In the genomic region with DNA sequence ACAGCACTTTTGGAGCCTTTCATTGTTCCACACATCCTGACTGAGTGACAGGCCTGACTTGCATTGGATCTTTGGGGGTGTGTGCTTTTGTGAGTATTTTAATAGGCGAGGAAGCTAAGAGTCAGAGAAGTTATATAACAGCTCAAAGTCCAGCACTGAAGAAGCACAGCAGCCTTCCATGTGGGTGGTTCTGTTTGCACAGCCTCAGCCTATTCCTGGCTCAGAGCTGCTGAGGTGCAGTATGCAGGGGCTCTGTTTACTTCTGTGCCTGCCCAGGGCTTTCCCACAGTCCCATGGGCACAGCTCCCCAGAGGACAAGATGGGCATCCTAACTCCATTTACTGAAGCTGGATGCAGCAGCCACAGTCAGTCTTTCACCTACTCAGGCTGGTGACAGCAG, we compare ENCODE assay signal across 11 mouse cellular contexts. TPM values are rescaled to one million over a fixed set of nuclear protein-coding genes. Genes with fewer than 3 reads are reported as not detected.
DNase-seq lines count a peak whose midpoint lies in the region; ATAC-seq lines count a peak whose summit lies in the region.
"Had no signal": no experiment of that assay in that cellular context is flagged by ENCODE, and none has a peak within 500 bp of the region (broad histone marks: within the 10 kb centered on the region; RNA-seq: fewer than 3 reads in every experiment).

No protein-coding gene starts in this region.

- no peak overlapping the region for H3K4me2 ChIP-seq in intestine, embryonic 14.5 days (ENCODE audit: low read length)
- H3K4me2 ChIP-seq: lung, embryonic 15.5 days had no signal

- H3K9ac ChIP-seq in intestine, embryonic 14.5 days (ENCODE audit: low read length): no peak overlapping the region
- H3K9ac ChIP-seq: lung, embryonic 15.5 days had no signal

- no peak overlapping the region for H3K27ac ChIP-seq in intestine, embryonic 14.5 days (ENCODE audit: low read depth)
- H3K27ac ChIP-seq: heart, embryonic 10.5 days; limb, embryonic 10.5 days; lung, embryonic 15.5 days had no signal

- no peak overlapping the region for H3K4me3 ChIP-seq in intestine, embryonic 14.5 days (ENCODE audit: low read depth, low read length)
- H3K4me3 ChIP-seq: heart, embryonic 10.5 days; limb, embryonic 10.5 days; lung, embryonic 15.5 days had no signal

- H3K4me1 ChIP-seq in intestine, embryonic 14.5 days (replicated peaks; ENCODE audit: control insufficient read depth, insufficient read depth, low read length): 0 out of 2 replicates have a peak, but pooled peaks cover 4% of the 10 kb centered on the region
- H3K4me1 ChIP-seq: limb, embryonic 10.5 days; lung, embryonic 15.5 days had no signal

- H3K27me3 ChIP-seq in intestine, embryonic 14.5 days (replicated peaks; ENCODE audit: control insufficient read depth, insufficient read depth, low read length): no peaks in the 10 kb centered on the region
- H3K27me3 ChIP-seq: lung, embryonic 15.5 days had no signal

- peak; percentile 35 for DNase-seq in layer of hippocampus, adult 11-12 months (ENCODE audit: low spot score)
- no peak for DNase-seq in layer of hippocampus, postnatal 10 days (ENCODE audit: low spot score in 2 of 2)
- peak; percentile 92 for DNase-seq in brain, adult 2 months (ENCODE audit: low read depth, low spot score)
- DNase-seq in intestine, embryonic 14.5 days (ENCODE audit: low spot score): no peak
- peak; percentile 82 to 84 for DNase-seq in left cerebral cortex, adult 9 months (ENCODE audit: low spot score in 2 of 2)
- no peak for DNase-seq in embryo, embryonic 9.5 days (ENCODE audit: extremely low spot score)
- no peak for DNase-seq in adrenal gland, postnatal 10 days
- DNase-seq in embryo, embryonic 11 days: no peak

- peak; percentile 90 for ATAC-seq in intestine, embryonic 14.5 days (replicated peaks; ENCODE audit: low FRiP score, low TSS enrichment, low read depth)

- WGBS in intestine, embryonic 14.5 days: 83% methylated on average over 1 of the region's 1 CpGs

- H3K36me3 ChIP-seq in intestine, embryonic 14.5 days (ENCODE audit: control insufficient read depth, insufficient read depth, low read length): peaks cover 18% of the 10 kb centered on the region

- H3K9me3 ChIP-seq in intestine, embryonic 14.5 days (ENCODE audit: control insufficient read depth, low read length): no peaks in the 10 kb centered on the region
- H3K9me3 ChIP-seq: heart, embryonic 10.5 days; limb, embryonic 10.5 days; lung, embryonic 15.5 days had no signal

RNA-seq across cellular contexts. Expression of a gene that starts 42.7 kb away (rescaled TPM):
- total RNA-seq in layer of hippocampus, postnatal 10 days (2021): 100 to 1,000 TPM; 721 to 749 TPM
- polyA plus RNA-seq in intestine, embryonic 14.5 days (2014; fragmentation: Nextera tagmentation; extraction: Ambion mirVana): 16.1 and 18.0 TPM in 2 replicates
- total RNA-seq in adrenal gland, postnatal 10 days (2021): 10 to 100 TPM; 65.8 to 83.3 TPM

Comparison
In these comparisons a context has a peak if more than half of its experiments do, and no peak if none do; other contexts are left out.
1. DNase-seq: peak in layer of hippocampus, adult 11-12 months (single experiment), brain, adult 2 months (single experiment) and left cerebral cortex, adult 9 months (2 of 2); none in layer of hippocampus, postnatal 10 days (0 of 2), intestine, embryonic 14.5 days (single experiment), embryo, embryonic 9.5 days (single experiment), adrenal gland, postnatal 10 days (single experiment) and embryo, embryonic 11 days (single experiment).
2. RNA of a gene that starts 42.7 kb away (total RNA-seq): 721 to 749 TPM in layer of hippocampus, postnatal 10 days; 65.8 to 83.3 TPM in adrenal gland, postnatal 10 days; every median in the first group is over 4 times any median in the second.